Mouse (Mus musculus): ENCODE results near the gene Fbln2.

GRCm38 (mm10) chr6:91164584-91164983, 47.7 kb upstream of the Fbln2 start:
- TF ChIP-seq CTCF (IDR thresholded peaks at IDR 0.05) (no peak), POLR2A (IDR thresholded peaks at IDR 0.05; ENCODE audit: insufficient read depth, low read depth, low read length) (no peak)

All from heart, adult 2 months (tissue).